Mouse (Mus musculus) liver, embryonic 14.5 days (tissue): ENCODE data around the gene Borcs6.

Source experiments
- CTCF ChIP-seq: IDR thresholded peaks from 2 replicates; pipeline ENCODE4 v1.5.1; 2016; ENCODE audit warnings: antibody characterized with exemption, low read depth, control low read depth
- EP300 ChIP-seq: IDR thresholded peaks from 2 replicates; pipeline ENCODE4 v1.6.1; 2016; ENCODE audit warnings: antibody characterized with exemption, low read depth

- no peak for TF ChIP-seq CTCF
- TF ChIP-seq EP300 = no peak
Observed at GRCm38 (mm10) chr11:69048151-69048550, 11.4 kb upstream of the Borcs6 start.
